Mouse (Mus musculus): ENCODE measurements around the gene Olfr678. TPM values are rescaled to one million over a fixed set of nuclear protein-coding genes. Genes with fewer than 3 reads are reported as not detected.

The Olfr678 gene
- polyA plus RNA-seq, 1 experiment from 2014 or later = not detected

Other genes with a start within 250 kb of the Olfr678 start
- gene Usp17lb, start 221.9 kb upstream of the Olfr678 start, polyA plus RNA-seq (2014; fragmentation: Nextera tagmentation; extraction: Ambion mirVana) = not detected in 2 replicates
- gene Usp17la, start 207.5 kb upstream of the Olfr678 start, polyA plus RNA-seq (2014; fragmentation: Nextera tagmentation; extraction: Ambion mirVana) = not detected in 2 replicates
- gene Olfr665, start 186.4 kb upstream of the Olfr678 start, polyA plus RNA-seq (2014; fragmentation: Nextera tagmentation; extraction: Ambion mirVana) = not detected in 2 replicates
- not detected in 2 replicates for gene Olfr666, start 168.5 kb upstream of the Olfr678 start, polyA plus RNA-seq (2014; fragmentation: Nextera tagmentation; extraction: Ambion mirVana)
- not detected in 2 replicates for gene Olfr667, start 143.0 kb upstream of the Olfr678 start, polyA plus RNA-seq (2014; fragmentation: Nextera tagmentation; extraction: Ambion mirVana)
- not detected in 2 replicates for gene Olfr668, start 136.4 kb upstream of the Olfr678 start, polyA plus RNA-seq (2014; fragmentation: Nextera tagmentation; extraction: Ambion mirVana)
- not detected in 2 replicates for gene Olfr669, start 130.2 kb upstream of the Olfr678 start, polyA plus RNA-seq (2014; fragmentation: Nextera tagmentation; extraction: Ambion mirVana)
- not detected in 2 replicates for gene Olfr670, start 101.9 kb upstream of the Olfr678 start, polyA plus RNA-seq (2014; fragmentation: Nextera tagmentation; extraction: Ambion mirVana)
- gene Olfr671, start 85.3 kb upstream of the Olfr678 start, polyA plus RNA-seq (2014; fragmentation: Nextera tagmentation; extraction: Ambion mirVana) = not detected in 2 replicates
- gene Olfr672, start 62.4 kb upstream of the Olfr678 start, polyA plus RNA-seq (2014; fragmentation: Nextera tagmentation; extraction: Ambion mirVana) = not detected in 2 replicates
- gene Olfr675, start 36.0 kb upstream of the Olfr678 start, polyA plus RNA-seq (2014; fragmentation: Nextera tagmentation; extraction: Ambion mirVana) = not detected in 2 replicates
- gene Olfr676, start 31.8 kb upstream of the Olfr678 start, polyA plus RNA-seq (2014; fragmentation: Nextera tagmentation; extraction: Ambion mirVana) = not detected in 2 replicates
- not detected in 2 replicates for gene Olfr677, start 13.1 kb upstream of the Olfr678 start, polyA plus RNA-seq (2014; fragmentation: Nextera tagmentation; extraction: Ambion mirVana)
- gene Olfr679, start 16.7 kb downstream of the Olfr678 start, polyA plus RNA-seq (2014; fragmentation: Nextera tagmentation; extraction: Ambion mirVana) = not detected in 2 replicates
- not detected in 2 replicates for gene Olfr680-ps1, start 28.3 kb downstream of the Olfr678 start, polyA plus RNA-seq (2014; fragmentation: Nextera tagmentation; extraction: Ambion mirVana)
- not detected in 2 replicates for gene Olfr681, start 52.4 kb downstream of the Olfr678 start, polyA plus RNA-seq (2014; fragmentation: Nextera tagmentation; extraction: Ambion mirVana)
- not detected in 2 replicates for gene Olfr683, start 82.5 kb downstream of the Olfr678 start, polyA plus RNA-seq (2014; fragmentation: Nextera tagmentation; extraction: Ambion mirVana)
- gene Olfr684, start 99.2 kb downstream of the Olfr678 start, polyA plus RNA-seq (2014; fragmentation: Nextera tagmentation; extraction: Ambion mirVana) = not detected in 2 replicates
- not detected in 2 replicates for gene Olfr685, start 121.5 kb downstream of the Olfr678 start, polyA plus RNA-seq (2014; fragmentation: Nextera tagmentation; extraction: Ambion mirVana)
- gene Olfr686, start 143.0 kb downstream of the Olfr678 start, polyA plus RNA-seq (2014; fragmentation: Nextera tagmentation; extraction: Ambion mirVana) = not detected in 2 replicates
- not detected in 2 replicates for gene Olfr688, start 223.6 kb downstream of the Olfr678 start, polyA plus RNA-seq (2014; fragmentation: Nextera tagmentation; extraction: Ambion mirVana)
- gene Olfr689, start 246.7 kb downstream of the Olfr678 start, polyA plus RNA-seq (2014; fragmentation: Nextera tagmentation; extraction: Ambion mirVana) = not detected in 2 replicates

Measured in heart, embryonic 11.5 days (tissue).